Mouse (Mus musculus) heart, embryonic 14.5 days (tissue): Measurements from ENCODE around the gene Mal. TPM values are rescaled to one million over a fixed set of nuclear protein-coding genes. Genes with fewer than 3 reads are reported as not detected.

Experiments used
- ATAC-seq: fragments of 200-750 bp; cut with Nextera tagmentation; 2 replicates; pipeline ENCODE4 v1.8.0; 2017; ENCODE audit warnings: low read depth, moderate TSS enrichment; ENCODE audit not compliant: insufficient number of reproducible peaks, insufficient read depth, low FRiP score
- H3K27ac ChIP-seq, 2 experiments: fragments of 200-500 bp in 1 of 2; fragments of 300-500 bp in 1 of 2; sonication (generic) in 1 of 2; replicated peaks in 1 of 2; 2 replicates each; pipeline ENCODE4 v1.5.1; 2012 to 2014; ENCODE audit warnings: low read depth in 2 of 2, low read length in 2 of 2, control low read depth in 1 of 2, mild to moderate bottlenecking in 1 of 2, mixed read lengths in 1 of 2; ENCODE audit not compliant: control insufficient read depth in 1 of 2, insufficient read depth in 1 of 2
- H3K27me3 ChIP-seq: fragments of 300-500 bp; sonication (generic); 2 replicates; pipeline ENCODE4 v1.6.1; 2014; ENCODE audit warnings: mild to moderate bottlenecking, low read length, control low read depth; ENCODE audit not compliant: control insufficient read depth, insufficient read depth
- H3K36me3 ChIP-seq: fragments of 300-500 bp; sonication (generic); 2 replicates; pipeline ENCODE4 v1.6.1; 2014; ENCODE audit warnings: mild to moderate bottlenecking, control low read depth, low read length, mixed read lengths; ENCODE audit not compliant: control insufficient read depth, insufficient read depth
- H3K4me1 ChIP-seq, 2 experiments: fragments of 200-500 bp in 1 of 2; fragments of 300-500 bp in 1 of 2; sonication (generic) in 1 of 2; 2 replicates each; pipeline ENCODE4 v1.6.1; 2012 to 2014; ENCODE audit warnings: low read length in 2 of 2, control low read depth in 1 of 2, mixed read lengths in 1 of 2; ENCODE audit not compliant: control insufficient read depth in 2 of 2, insufficient read depth in 2 of 2
- H3K4me2 ChIP-seq: fragments of 300-500 bp; sonication (generic); 2 replicates; pipeline ENCODE4 v1.6.1; 2014; ENCODE audit warnings: mild to moderate bottlenecking, low read length
- H3K4me3 ChIP-seq, 2 experiments: fragments of 200-500 bp in 1 of 2; fragments of 300-500 bp in 1 of 2; sonication (generic) in 1 of 2; 2 replicates each; pipeline ENCODE4 v1.5.1; 2012 to 2014; ENCODE audit warnings: low read length in 2 of 2, mild to moderate bottlenecking in 2 of 2, control low read depth in 1 of 2, low read depth in 1 of 2, moderate library complexity in 1 of 2; ENCODE audit not compliant: control insufficient read depth in 1 of 2, insufficient read depth in 1 of 2
- H3K9ac ChIP-seq: fragments of 300-500 bp; sonication (generic); 2 replicates; pipeline ENCODE4 v1.6.1; 2014; ENCODE audit warnings: mild to moderate bottlenecking, low read length
- H3K9me3 ChIP-seq: fragments of 300-500 bp; sonication (generic); 2 replicates; pipeline ENCODE4 v1.6.1; 2016; ENCODE audit warnings: low read length, control low read depth; ENCODE audit not compliant: control insufficient read depth
- WGBS: fragments of 180-500 bp; shearing (Covaris S2); extraction: QIAGEN DNeasy Blood & Tissue Kit; methylation state at CpG from one replicate; pipeline ENCODE4 v1.1.7; 2014; 5-methylcytosine and 5-hydroxymethylcytosine counted together
- polyA plus RNA-seq: library from polyadenylated mRNA; unstranded; fragments of >200 nt; fragmentation: Nextera tagmentation; extraction: Ambion mirVana; gene quantifications from 2 replicates; pipeline ENCODE4 v1.2.1, GENCODE M21; 2014

The Mal gene
- polyA plus RNA-seq = 2.1 and 2.6 TPM in 2 replicates

DNA sequence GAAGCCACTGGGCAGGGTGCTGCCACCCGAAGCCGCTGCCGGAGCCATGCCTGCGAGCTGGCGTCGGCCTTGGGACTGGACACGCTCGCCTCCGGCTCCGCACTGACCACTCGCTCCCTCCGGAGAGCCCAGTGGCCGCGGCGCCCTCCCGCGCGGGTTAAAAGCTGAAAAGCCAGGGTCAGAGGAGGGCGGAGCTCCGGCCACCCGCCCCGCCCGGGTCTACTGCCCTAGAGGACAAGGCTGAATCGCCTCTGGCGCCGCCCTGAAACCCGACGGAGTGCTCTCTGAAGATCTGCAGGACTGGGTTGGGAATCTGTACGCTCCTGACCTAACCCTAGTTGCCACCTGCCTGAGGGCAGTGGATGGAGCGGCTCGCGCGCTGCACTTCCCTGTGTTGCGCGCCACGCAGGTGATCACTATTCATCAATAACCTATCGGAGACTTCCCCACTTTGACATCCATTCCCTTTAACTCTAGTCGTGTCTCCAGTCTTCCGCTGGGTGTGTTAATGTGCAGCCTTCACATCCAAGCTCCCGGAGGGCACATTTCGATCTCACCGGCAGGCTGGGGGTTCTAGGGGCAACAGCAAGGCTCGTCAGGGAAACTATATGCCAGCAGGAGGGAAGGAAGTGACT lies at the start of gene Mal:
Mal (minus strand) TSS at position 610 of the 635 bp plus-strand sequence.
- no peaks in the 10 kb centered on the region for H3K36me3 ChIP-seq
- 1% methylated on average over 40 of the region's 43 CpGs for WGBS
- H3K4me1 ChIP-seq = peaks cover 3 to 11% of the 10 kb centered on the region in 2 experiments; a peak in 3 of 4 replicates
- no peaks in the 10 kb centered on the region for H3K9me3 ChIP-seq
- peak within 1 kb of the TSS; percentile 49 to 51 for H3K4me3 ChIP-seq
- H3K4me2 ChIP-seq = peak within 1 kb of the TSS; percentile 92
- ATAC-seq = 0 out of 2 replicates have a peak, but pooled peaks have one; percentile 25
- H3K27me3 ChIP-seq = peaks cover 67% of the 10 kb centered on the region
- H3K27ac ChIP-seq = no peak within 1 kb of the TSS
- peak within 1 kb of the TSS; percentile 64 for H3K9ac ChIP-seq

DNA sequence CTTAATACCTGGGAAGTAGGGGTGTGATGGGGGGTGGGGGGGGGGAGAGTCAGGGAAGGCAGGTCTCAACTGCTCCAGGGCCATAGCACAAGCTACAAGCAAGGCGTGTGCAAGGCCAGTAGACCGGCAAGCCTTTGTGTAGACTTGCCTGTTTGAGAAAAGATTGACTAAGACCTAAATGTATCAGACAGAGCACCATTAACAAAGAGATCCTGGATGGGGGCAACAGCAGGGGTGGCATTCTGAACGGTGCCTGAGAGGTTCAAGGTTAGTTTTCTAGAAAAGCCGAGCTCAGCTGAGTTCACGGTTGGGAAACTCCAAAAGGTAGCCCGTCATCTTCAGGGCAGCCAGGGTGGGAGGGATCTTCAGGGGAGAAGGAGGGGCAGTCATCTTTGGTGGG lies 48.8 kb upstream of the Mal start:
- ATAC-seq = no peak
- Histone ChIP-seq H3K36me3 (no peaks in the 10 kb centered on the region), H3K9me3 (no peaks in the 10 kb centered on the region), H3K4me2 (no peak overlapping the region), H3K27me3 (no peaks in the 10 kb centered on the region), H3K9ac (no peak overlapping the region), H3K4me3 (no peak overlapping the region), H3K27ac (no peak overlapping the region), H3K4me1 (no peaks in the 10 kb centered on the region)
- WGBS = 85% methylated on average over 6 of the region's 6 CpGs

DNA sequence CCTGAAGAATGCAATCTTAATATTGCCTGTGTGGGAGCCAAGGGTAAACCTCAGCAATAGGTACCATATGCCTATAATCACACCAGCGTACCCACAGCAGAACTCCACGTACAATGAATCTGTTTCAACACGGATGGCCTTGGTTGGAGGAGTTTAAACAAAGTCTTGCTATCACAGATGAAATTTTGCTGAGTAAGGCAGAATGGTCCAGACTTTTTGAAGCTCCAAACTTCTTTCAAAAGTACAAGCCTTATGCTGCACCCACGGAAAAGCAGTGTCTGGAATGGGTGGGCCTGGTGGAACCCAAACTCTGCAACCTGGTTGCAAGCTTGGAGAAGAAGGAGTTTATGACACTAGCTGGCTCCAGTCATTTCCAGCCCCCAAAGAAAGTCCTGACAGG lies 32.7 kb upstream of the Mal start:
- WGBS = 80% methylated on average over 4 of the region's 4 CpGs
- Histone ChIP-seq H3K27me3 (no peaks in the 10 kb centered on the region), H3K9me3 (no peaks in the 10 kb centered on the region), H3K4me1 (no peaks in the 10 kb centered on the region), H3K4me3 (no peak overlapping the region), H3K4me2 (no peak overlapping the region), H3K9ac (no peak overlapping the region), H3K36me3 (no peaks in the 10 kb centered on the region), H3K27ac (no peak overlapping the region)
- ATAC-seq = no peak

DNA sequence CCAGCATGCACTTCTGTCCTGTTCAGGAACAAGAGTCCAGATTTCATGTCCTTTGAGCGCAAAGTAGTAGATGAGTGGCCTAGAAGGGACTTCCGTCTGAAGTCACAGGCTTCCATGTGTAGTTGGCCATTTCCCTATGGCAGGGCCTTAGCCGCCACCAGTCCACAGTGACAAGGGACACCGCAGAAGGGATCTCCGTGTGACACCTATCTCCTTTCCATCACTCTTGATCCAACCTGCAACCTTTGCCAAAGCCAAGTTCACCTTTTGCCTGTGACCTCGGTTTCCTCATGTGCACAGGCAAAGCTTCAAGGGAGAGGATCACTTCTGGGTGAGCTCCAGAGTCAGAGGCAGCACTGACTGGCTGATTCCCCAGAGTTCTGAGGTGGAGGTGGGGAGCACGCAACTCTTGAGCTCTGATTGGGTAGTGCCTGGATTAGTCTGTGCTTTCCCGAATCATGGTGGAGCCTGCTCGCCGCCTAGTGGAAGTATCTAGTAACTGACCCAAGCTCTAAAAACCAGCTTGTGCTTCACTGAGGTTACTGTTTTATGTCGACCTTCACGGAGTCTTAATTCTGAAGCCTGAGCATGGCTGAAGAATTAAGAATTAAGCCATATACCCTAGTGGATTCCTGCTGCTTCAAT lies 27.3 kb upstream of the Mal start:
- no peaks in the 10 kb centered on the region for H3K36me3 ChIP-seq
- H3K27me3 ChIP-seq = no peaks in the 10 kb centered on the region
- ATAC-seq = no peak
- no peak overlapping the region for H3K27ac ChIP-seq
- H3K9ac ChIP-seq = no peak overlapping the region
- peaks cover 0 to 2% of the 10 kb centered on the region in 2 experiments; a peak in 1 of 4 replicates for H3K4me1 ChIP-seq
- 34% methylated on average over 12 of the region's 12 CpGs for WGBS
- no peaks in the 10 kb centered on the region for H3K9me3 ChIP-seq
- H3K4me3 ChIP-seq = no peak overlapping the region
- H3K4me2 ChIP-seq = no peak overlapping the region

DNA sequence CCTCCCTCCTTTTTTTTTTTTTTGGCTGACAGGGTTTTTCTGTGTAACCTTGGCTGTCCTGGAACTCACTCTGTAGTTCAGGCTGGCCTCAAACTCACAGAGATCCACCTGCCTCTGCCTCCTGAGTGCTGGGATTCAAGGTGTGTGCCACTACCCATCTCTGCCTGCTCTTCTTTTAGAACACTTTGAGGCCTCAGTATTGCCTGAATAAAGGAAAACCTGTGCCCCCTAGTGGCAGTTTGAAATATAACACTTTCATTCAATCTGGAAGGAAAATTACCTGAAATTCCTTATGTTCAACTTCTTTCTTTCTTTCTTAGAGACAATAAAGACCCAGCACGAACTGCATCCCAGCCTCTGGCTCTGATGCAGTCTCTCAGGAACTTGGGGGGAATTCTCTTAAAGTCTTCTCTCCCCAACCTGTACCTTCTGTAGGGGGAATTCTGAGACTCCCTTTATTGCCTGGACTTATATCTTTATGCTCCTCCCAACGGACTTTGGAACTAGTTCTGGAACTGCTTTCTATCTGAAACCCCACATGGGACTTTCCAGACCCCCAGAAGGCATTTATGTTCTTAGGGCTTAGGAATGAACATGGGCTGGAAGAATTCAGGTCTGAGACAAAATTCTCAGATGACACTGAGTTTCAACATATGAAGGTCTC lies 11.5 kb upstream of the Mal start:
- WGBS = 22% methylated on average over 2 of the region's 2 CpGs
- Histone ChIP-seq H3K36me3 (no peaks in the 10 kb centered on the region), H3K9ac (no peak overlapping the region), H3K4me2 (no peak overlapping the region), H3K9me3 (no peaks in the 10 kb centered on the region), H3K27ac (no peak overlapping the region), H3K27me3 (peaks cover 8% of the 10 kb centered on the region; the same call in 1 of the 2 replicates), H3K4me1 (no peaks in the 10 kb centered on the region), H3K4me3 (no peak overlapping the region)
- no peak for ATAC-seq

DNA sequence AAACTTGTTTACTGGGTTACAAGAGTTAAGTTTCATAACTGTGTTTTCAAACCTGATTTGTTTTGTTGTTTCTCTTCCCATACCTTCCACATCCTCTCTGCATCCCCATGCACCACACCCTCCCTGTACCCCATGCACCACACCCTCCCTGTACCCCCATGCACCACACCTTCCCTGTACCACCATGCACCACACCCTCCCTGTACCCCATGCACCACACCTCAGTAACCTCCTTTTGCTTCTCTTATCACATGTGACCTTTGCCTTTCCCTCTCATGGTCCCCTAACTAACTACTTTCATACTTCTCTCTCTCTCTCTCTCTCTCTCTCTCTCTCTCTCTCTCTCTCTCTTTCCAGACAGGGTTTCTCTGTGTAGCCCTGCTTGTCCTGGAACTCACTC lies 10.5 kb upstream of the Mal start:
- H3K36me3 ChIP-seq = no peaks in the 10 kb centered on the region

DNA sequence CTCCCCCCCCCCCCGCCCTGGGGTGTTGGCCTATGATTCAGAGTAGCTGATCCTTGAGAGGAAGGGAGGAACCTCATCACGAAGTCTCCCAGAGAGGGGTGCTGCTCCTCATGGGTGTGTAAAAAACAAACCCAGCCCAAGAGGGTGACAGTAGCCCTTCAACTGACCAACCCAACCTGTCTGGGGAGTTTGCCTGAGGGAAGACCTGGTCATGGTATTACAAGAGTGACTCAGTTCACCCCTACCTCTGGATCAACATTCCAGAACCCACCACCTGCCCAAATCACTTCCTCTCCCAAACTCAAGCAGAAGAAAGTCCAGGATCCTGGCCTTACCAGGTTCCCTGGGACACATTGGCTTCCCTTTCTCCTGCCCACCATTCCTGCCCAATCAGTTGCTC lies 6.2 kb upstream of the Mal start:
- H3K4me2 ChIP-seq = no peak overlapping the region
- no peak overlapping the region for H3K9ac ChIP-seq
- H3K4me3 ChIP-seq = no peak overlapping the region
- H3K27me3 ChIP-seq = peaks cover 8% of the 10 kb centered on the region; the same call in 1 of the 2 replicates
- H3K9me3 ChIP-seq = no peaks in the 10 kb centered on the region
- H3K36me3 ChIP-seq = no peaks in the 10 kb centered on the region
- no peak for ATAC-seq
- H3K27ac ChIP-seq = no peak overlapping the region
- 70% methylated on average over 1 of the region's 2 CpGs for WGBS
- no peaks in the 10 kb centered on the region for H3K4me1 ChIP-seq

More for the DNA sequence above, 10.5 kb upstream of the Mal start:
- Histone ChIP-seq H3K9me3 (no peaks in the 10 kb centered on the region), H3K9ac (no peak overlapping the region), H3K27me3 (peaks cover 8% of the 10 kb centered on the region; the same call in 1 of the 2 replicates), H3K4me3 (no peak overlapping the region), H3K27ac (no peak overlapping the region), H3K4me1 (no peaks in the 10 kb centered on the region), H3K4me2 (no peak overlapping the region)
- ATAC-seq = no peak
